Mouse (Mus musculus): Measurements from ENCODE around the gene Cyp2s1. TPM values are rescaled to one million over a fixed set of nuclear protein-coding genes. Genes with fewer than 3 reads are reported as not detected.

Gene Cyp2s1
- total and polyA plus RNA-seq, 2 experiments = 0.28 to 0.37 TPM

DNA sequence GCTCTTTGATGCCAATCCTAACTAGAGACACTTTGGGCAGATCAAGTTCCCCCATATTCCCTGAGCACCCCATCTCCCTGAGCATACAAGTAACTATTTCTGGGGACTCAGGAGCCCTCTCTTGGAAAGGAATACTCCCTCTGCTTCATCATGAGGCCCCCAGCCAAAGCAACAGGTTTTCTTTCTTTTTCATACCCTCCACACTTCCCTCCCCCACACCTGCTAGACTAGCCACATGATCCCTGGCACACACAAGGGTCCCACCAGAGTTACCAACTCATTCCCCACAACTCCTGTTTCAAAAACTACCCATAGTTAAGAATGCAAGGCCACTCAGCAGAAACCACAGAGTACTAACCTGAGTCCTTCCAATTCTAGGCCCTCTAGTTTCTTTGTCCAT is 63.6 kb downstream of the Cyp2s1 start:
- H3K27me3 ChIP-seq (ENCODE audit: control insufficient read depth, insufficient read depth, low read length) = no peaks in the 10 kb centered on the region
- H3K4me3 ChIP-seq (ENCODE audit: insufficient read depth, low read depth, low read length) = peak overlapping the region; percentile 86; the same call in 1 of the 2 replicates
- TF ChIP-seq CTCF (IDR thresholded peaks at IDR 0.05; ENCODE audit: low read depth, low read length) (no peak), POLR2A (IDR thresholded peaks at IDR 0.05; ENCODE audit: extremely low read depth, insufficient read depth, low read length) (no peak)
- H3K36me3 ChIP-seq (ENCODE audit: control insufficient read depth, insufficient read depth, low read length) = peaks cover 29% of the 10 kb centered on the region
- no peak for DNase-seq (ENCODE audit: extremely low read depth, low read depth, low spot score)
- peaks cover 10% of the 10 kb centered on the region for H3K4me1 ChIP-seq (ENCODE audit: control insufficient read depth, insufficient read depth, low read length)
- peaks cover 19% of the 10 kb centered on the region for H3K79me2 ChIP-seq (ENCODE audit: control insufficient read depth, insufficient read depth, low read length)
- peak overlapping the region; percentile 96; the same call in 1 of the 2 replicates for H3K9ac ChIP-seq (ENCODE audit: low read depth, low read length)
- H3K27ac ChIP-seq (replicated peaks; ENCODE audit: insufficient read depth, low read depth, low read length) = no peak overlapping the region

Other genes starting within 250 kb of the Cyp2s1 start
- gene Erich4, start 201.0 kb downstream of the Cyp2s1 start, total RNA-seq (2014; rRNA removed) = not detected in 2 replicates
- gene Erich4, start 201.0 kb downstream of the Cyp2s1 start, polyA plus RNA-seq (2012; rRNA removed) = not detected in 2 replicates
- gene Dmac2, start 197.5 kb downstream of the Cyp2s1 start, total RNA-seq (2014; rRNA removed) = 36.0 and 40.7 TPM in 2 replicates
- gene Dmac2, start 197.5 kb downstream of the Cyp2s1 start, polyA plus RNA-seq (2012; rRNA removed) = 62.3 and 64.0 TPM in 2 replicates
- gene B3gnt8, start 190.3 kb downstream of the Cyp2s1 start, total RNA-seq (2014; rRNA removed) = 0.46 and 0.67 TPM in 2 replicates
- 0.90 and 1.1 TPM in 2 replicates for gene B3gnt8, start 190.3 kb downstream of the Cyp2s1 start, polyA plus RNA-seq (2012; rRNA removed)
- gene Bckdha, start 157.9 kb downstream of the Cyp2s1 start, total RNA-seq (2014; rRNA removed) = 273 and 293 TPM in 2 replicates
- gene Bckdha, start 157.9 kb downstream of the Cyp2s1 start, polyA plus RNA-seq (2012; rRNA removed) = 521 and 573 TPM in 2 replicates
- 30.4 and 32.1 TPM in 2 replicates for gene Exosc5, start 157.7 kb downstream of the Cyp2s1 start, total RNA-seq (2014; rRNA removed)
- 70.3 and 75.1 TPM in 2 replicates for gene Exosc5, start 157.7 kb downstream of the Cyp2s1 start, polyA plus RNA-seq (2012; rRNA removed)
- not detected in 2 replicates for gene Tmem91, start 141.7 kb downstream of the Cyp2s1 start, total RNA-seq (2014; rRNA removed)
- not detected in 2 replicates for gene Tmem91, start 141.7 kb downstream of the Cyp2s1 start, polyA plus RNA-seq (2012; rRNA removed)
- 4.2 and 6.8 TPM in 2 replicates for gene B9d2, start 136.1 kb downstream of the Cyp2s1 start, total RNA-seq (2014; rRNA removed)
- gene B9d2, start 136.1 kb downstream of the Cyp2s1 start, polyA plus RNA-seq (2012; rRNA removed) = 21.0 and 22.5 TPM in 2 replicates
- gene Tgfb1, start 129.9 kb downstream of the Cyp2s1 start, total RNA-seq (2014; rRNA removed) = 1.8 and 5.6 TPM in 2 replicates
- 4.8 and 6.8 TPM in 2 replicates for gene Tgfb1, start 129.9 kb downstream of the Cyp2s1 start, polyA plus RNA-seq (2012; rRNA removed)
- gene Ccdc97, start 97.8 kb downstream of the Cyp2s1 start, total RNA-seq (2014; rRNA removed) = 6.8 and 10.7 TPM in 2 replicates
- gene Ccdc97, start 97.8 kb downstream of the Cyp2s1 start, polyA plus RNA-seq (2012; rRNA removed) = 34.1 and 38.4 TPM in 2 replicates
- 30.0 and 32.7 TPM in 2 replicates for gene Hnrnpul1, start 62.2 kb downstream of the Cyp2s1 start, total RNA-seq (2014; rRNA removed)
- 21.7 and 23.3 TPM in 2 replicates for gene Hnrnpul1, start 62.2 kb downstream of the Cyp2s1 start, polyA plus RNA-seq (2012; rRNA removed)
- gene Axl, start 28.2 kb downstream of the Cyp2s1 start, total RNA-seq (2014; rRNA removed) = 12.4 and 18.0 TPM in 2 replicates
- 6.3 and 11.4 TPM in 2 replicates for gene Axl, start 28.2 kb downstream of the Cyp2s1 start, polyA plus RNA-seq (2012; rRNA removed)
- gene Cyp2b10, start 80.7 kb upstream of the Cyp2s1 start, total RNA-seq (2014; rRNA removed) = 95.3 and 137 TPM in 2 replicates
- gene Cyp2b10, start 80.7 kb upstream of the Cyp2s1 start, polyA plus RNA-seq (2012; rRNA removed) = 21.6 and 78.3 TPM in 2 replicates
- gene Cyp2b13, start 244.6 kb upstream of the Cyp2s1 start, total RNA-seq (2014; rRNA removed) = 88.4 and 307 TPM in 2 replicates
- 102 and 105 TPM in 2 replicates for gene Cyp2b13, start 244.6 kb upstream of the Cyp2s1 start, polyA plus RNA-seq (2012; rRNA removed)